In the genomic region with DNA sequence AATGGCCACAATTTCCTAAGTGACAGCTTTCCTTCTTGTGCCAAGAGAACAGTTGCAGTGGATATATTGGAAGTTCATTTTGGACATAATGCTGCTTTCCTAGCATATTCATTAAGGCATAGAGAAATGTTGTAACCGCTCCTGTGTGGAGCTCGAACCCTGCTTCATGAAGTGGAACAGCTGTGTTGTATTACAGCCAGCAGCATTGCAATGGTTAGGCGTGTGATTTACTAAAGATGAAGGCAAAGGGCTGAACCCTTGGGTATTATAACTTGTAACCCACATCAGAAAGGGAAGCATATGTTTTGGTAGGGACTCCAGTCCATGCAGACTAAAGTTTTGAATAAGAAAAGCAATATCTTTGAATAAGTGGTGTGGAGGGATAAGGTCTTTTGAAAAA, we compare ENCODE assay signal across 26 mouse cellular contexts.
DNase-seq lines count a peak whose midpoint lies in the region; ATAC-seq and TF ChIP-seq lines count a peak whose summit lies in the region.
"Had no signal": no experiment of that assay in that cellular context is flagged by ENCODE, and none has a peak within 500 bp of the region (broad histone marks: within the 10 kb centered on the region; RNA-seq: fewer than 3 reads in every experiment).

No protein-coding gene starts in this region.

- H3K4me2 ChIP-seq in kidney, embryonic 16.5 days (replicated peaks; ENCODE audit: low read depth, low read length): no peak overlapping the region
- no peak overlapping the region for H3K4me2 ChIP-seq in limb, embryonic 13.5 days (replicated peaks)
- H3K4me2 ChIP-seq in embryonic facial prominence, embryonic 13.5 days: no peak overlapping the region
- no peak overlapping the region for H3K4me2 ChIP-seq in limb, embryonic 14.5 days (replicated peaks; ENCODE audit: low read depth, low read length, severe bottlenecking)
- H3K4me2 ChIP-seq: forebrain, embryonic 13.5 days; heart, embryonic 15.5 days; hindbrain, embryonic 12.5 days; intestine, embryonic 15.5 days; liver, embryonic 11.5 days had no signal

- H3K36me3 ChIP-seq in kidney, embryonic 16.5 days (ENCODE audit: insufficient read depth, low read length): no peaks in the 10 kb centered on the region
- no peaks in the 10 kb centered on the region for H3K36me3 ChIP-seq in limb, embryonic 13.5 days
- no peaks in the 10 kb centered on the region for H3K36me3 ChIP-seq in limb, embryonic 10.5 days
- no peaks in the 10 kb centered on the region for H3K36me3 ChIP-seq in embryonic facial prominence, embryonic 13.5 days
- no peaks in the 10 kb centered on the region for H3K36me3 ChIP-seq in limb, embryonic 14.5 days (ENCODE audit: control insufficient read depth, insufficient read depth, low read length)
- H3K36me3 ChIP-seq: heart, embryonic 10.5 days; heart, embryonic 15.5 days; hindbrain, embryonic 12.5 days; intestine, embryonic 15.5 days had no signal

- 21% methylated on average over 3 of the region's 3 CpGs for WGBS in kidney, embryonic 16.5 days
- 42% methylated on average over 3 of the region's 3 CpGs for WGBS in limb, embryonic 13.5 days
- 74% methylated on average over 3 of the region's 3 CpGs for WGBS in limb, embryonic 10.5 days
- 23% methylated on average over 3 of the region's 3 CpGs for WGBS in embryonic facial prominence, embryonic 13.5 days
- WGBS in limb, embryonic 14.5 days: 41% methylated on average over 3 of the region's 3 CpGs

- H3K4me3 ChIP-seq in kidney, embryonic 16.5 days (ENCODE audit: low read length): no peak overlapping the region
- H3K4me3 ChIP-seq in limb, embryonic 13.5 days: no peak overlapping the region
- H3K4me3 ChIP-seq in limb, embryonic 10.5 days: no peak overlapping the region
- no peak overlapping the region for H3K4me3 ChIP-seq in embryonic facial prominence, embryonic 13.5 days
- no peak overlapping the region for H3K4me3 ChIP-seq in limb, embryonic 14.5 days (replicated peaks; ENCODE audit: low read length)
- H3K4me3 ChIP-seq: forebrain, embryonic 13.5 days; heart, embryonic 10.5 days; heart, embryonic 15.5 days; hindbrain, embryonic 12.5 days; intestine, embryonic 15.5 days had no signal

- no peak for DNase-seq in kidney, postnatal 36 days
- no peak for DNase-seq in limb, embryonic 10.5 days (ENCODE audit: low spot score)
- DNase-seq in limb, embryonic 14.5 days (ENCODE audit: low spot score): peak; percentile 7
- DNase-seq in urinary bladder, postnatal 25 days (ENCODE audit: low spot score): no peak
- DNase-seq: adrenal gland, postnatal 25 days; cerebellum, adult 11-12 months; cerebellum, adult 9-11 months; embryo, embryonic 11 days; gastrocnemius, postnatal 25 days; heart, adult 11 months; heart, postnatal 36 days; midbrain, embryonic 14.5 days; thymus, adult 2 months; thymus, postnatal 36 days had no signal

- H3K4me1 ChIP-seq in kidney, embryonic 16.5 days (ENCODE audit: insufficient read depth, low read length): no peaks in the 10 kb centered on the region
- no peaks in the 10 kb centered on the region; the same call in 1 of the 2 replicates for H3K4me1 ChIP-seq in limb, embryonic 13.5 days
- H3K4me1 ChIP-seq in limb, embryonic 10.5 days: no peaks in the 10 kb centered on the region
- H3K4me1 ChIP-seq in embryonic facial prominence, embryonic 13.5 days: peaks cover 4% of the 10 kb centered on the region; the same call in 1 of the 2 replicates
- no peaks in the 10 kb centered on the region for H3K4me1 ChIP-seq in limb, embryonic 14.5 days (ENCODE audit: control insufficient read depth, insufficient read depth, low read length)
- H3K4me1 ChIP-seq: forebrain, embryonic 13.5 days; heart, embryonic 10.5 days; hindbrain, embryonic 12.5 days; intestine, embryonic 15.5 days had no signal

- H3K9ac ChIP-seq in kidney, embryonic 16.5 days (replicated peaks; ENCODE audit: low read length): no peak overlapping the region
- H3K9ac ChIP-seq in limb, embryonic 13.5 days: no peak overlapping the region
- H3K9ac ChIP-seq in embryonic facial prominence, embryonic 13.5 days: no peak overlapping the region
- no peak overlapping the region for H3K9ac ChIP-seq in limb, embryonic 14.5 days (ENCODE audit: low read depth, low read length, severe bottlenecking)
- H3K9ac ChIP-seq: forebrain, embryonic 13.5 days; heart, embryonic 15.5 days; hindbrain, embryonic 12.5 days; intestine, embryonic 15.5 days had no signal

- H3K9me3 ChIP-seq in kidney, embryonic 16.5 days (ENCODE audit: low read length): no peaks in the 10 kb centered on the region
- H3K9me3 ChIP-seq in limb, embryonic 13.5 days: no peaks in the 10 kb centered on the region
- no peaks in the 10 kb centered on the region for H3K9me3 ChIP-seq in limb, embryonic 10.5 days (replicated peaks)
- no peaks in the 10 kb centered on the region for H3K9me3 ChIP-seq in embryonic facial prominence, embryonic 13.5 days
- H3K9me3 ChIP-seq in limb, embryonic 14.5 days (ENCODE audit: control insufficient read depth, low read length): no peaks in the 10 kb centered on the region
- H3K9me3 ChIP-seq: forebrain, embryonic 13.5 days; heart, embryonic 10.5 days; heart, embryonic 15.5 days; hindbrain, embryonic 12.5 days; intestine, embryonic 15.5 days had no signal

- no peak overlapping the region for H3K27ac ChIP-seq in kidney, embryonic 16.5 days (ENCODE audit: low read length)
- H3K27ac ChIP-seq in limb, embryonic 13.5 days: no peak overlapping the region
- no peak overlapping the region for H3K27ac ChIP-seq in limb, embryonic 10.5 days
- no peak overlapping the region for H3K27ac ChIP-seq in embryonic facial prominence, embryonic 13.5 days
- no peak overlapping the region for H3K27ac ChIP-seq in limb, embryonic 14.5 days (replicated peaks; ENCODE audit: low read depth, low read length)
- H3K27ac ChIP-seq: forebrain, embryonic 13.5 days; heart, embryonic 10.5 days; heart, embryonic 15.5 days; hindbrain, embryonic 12.5 days; hindbrain, postnatal 0 days; intestine, embryonic 15.5 days; macrophage had no signal

- peak; percentile 69; the same call in 1 of the 2 replicates for ATAC-seq in kidney, embryonic 16.5 days (ENCODE audit: low FRiP score, low TSS enrichment)
- peak; percentile 64; the same call in 1 of the 2 replicates for ATAC-seq in limb, embryonic 13.5 days (ENCODE audit: low FRiP score, low read depth)
- ATAC-seq in embryonic facial prominence, embryonic 13.5 days (ENCODE audit: insufficient number of reproducible peaks, insufficient read depth, low FRiP score, low TSS enrichment, low read depth): 0 out of 2 replicates have a peak, but pooled peaks have one; percentile 52
- no peak for ATAC-seq in limb, embryonic 14.5 days (ENCODE audit: low FRiP score, low read depth)
- ATAC-seq: CD4-positive, CD25-positive, alpha-beta regulatory T cell, adult 4 months; forebrain, embryonic 13.5 days; hindbrain, postnatal 0 days; intestine, embryonic 15.5 days had no signal

- no peaks in the 10 kb centered on the region for H3K27me3 ChIP-seq in kidney, embryonic 16.5 days (ENCODE audit: insufficient read depth, low read length)
- no peaks in the 10 kb centered on the region for H3K27me3 ChIP-seq in limb, embryonic 13.5 days
- no peaks in the 10 kb centered on the region for H3K27me3 ChIP-seq in limb, embryonic 10.5 days (ENCODE audit: low read depth, poor library complexity, severe bottlenecking)
- H3K27me3 ChIP-seq in embryonic facial prominence, embryonic 13.5 days: no peaks in the 10 kb centered on the region
- H3K27me3 ChIP-seq in limb, embryonic 14.5 days (ENCODE audit: control insufficient read depth, insufficient read depth, low read length): no peaks in the 10 kb centered on the region
- H3K27me3 ChIP-seq: forebrain, embryonic 13.5 days; heart, embryonic 15.5 days; hindbrain, embryonic 12.5 days; intestine, embryonic 15.5 days had no signal

- TF ChIP-seq POLR2A in limb, embryonic 14.5 days (IDR thresholded peaks at IDR 0.05; ENCODE audit: borderline replicate concordance, extremely low read depth, insufficient read depth, insufficient read length): no peak
